Mouse (Mus musculus): Measurements from ENCODE around the gene Olfr713. TPM values are rescaled to one million over a fixed set of nuclear protein-coding genes. Genes with fewer than 3 reads are reported as not detected.

The Olfr713 gene
- not detected for polyA plus RNA-seq (2017; shearing (Covaris generic))

DNA sequence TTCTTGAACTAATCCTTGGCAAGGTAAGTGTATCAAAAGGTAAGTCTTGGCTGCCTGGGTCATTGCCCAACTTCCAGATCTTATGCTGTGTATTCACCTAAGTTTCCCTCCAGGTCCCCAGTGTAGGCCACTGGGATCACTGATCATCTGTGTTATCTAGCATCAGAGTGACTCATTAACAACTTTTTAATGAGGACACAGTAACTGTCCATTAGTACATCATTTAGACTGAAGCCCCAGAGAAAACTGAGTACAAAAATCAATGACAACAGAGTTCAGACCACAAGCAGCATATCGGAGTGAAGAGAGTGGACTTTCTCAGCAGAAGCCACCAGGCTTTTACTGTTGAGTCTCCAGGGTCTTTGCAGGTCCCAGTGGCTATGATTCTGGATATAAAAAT, at the start of gene Olfr713:
Olfr713 (plus strand) TSS at position 301 of the 400 bp plus-strand sequence.

DNA sequence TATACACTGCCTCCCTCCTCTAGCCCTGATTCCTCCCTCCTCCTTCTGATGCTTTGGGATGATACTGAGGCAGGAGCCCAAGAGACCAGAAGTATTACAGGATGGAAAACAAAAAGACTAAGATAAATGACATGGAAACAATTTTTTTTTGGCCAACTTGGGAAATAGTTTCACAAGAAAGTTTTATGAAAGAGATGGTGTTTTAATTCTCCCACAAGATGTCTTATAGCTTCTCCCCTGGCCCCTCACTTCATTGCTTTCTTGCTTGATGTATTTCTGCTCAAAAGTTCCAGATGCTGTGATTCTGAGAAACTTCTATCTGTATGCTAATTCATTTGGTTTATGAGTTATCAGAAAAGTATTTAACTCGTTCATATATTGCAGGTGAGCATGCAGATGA, 25.0 kb upstream of the Olfr713 start, which contains the start of gene Olfr2:
Olfr2 (minus strand) TSS at position 101 of the 400 bp plus-strand sequence.

DNA sequence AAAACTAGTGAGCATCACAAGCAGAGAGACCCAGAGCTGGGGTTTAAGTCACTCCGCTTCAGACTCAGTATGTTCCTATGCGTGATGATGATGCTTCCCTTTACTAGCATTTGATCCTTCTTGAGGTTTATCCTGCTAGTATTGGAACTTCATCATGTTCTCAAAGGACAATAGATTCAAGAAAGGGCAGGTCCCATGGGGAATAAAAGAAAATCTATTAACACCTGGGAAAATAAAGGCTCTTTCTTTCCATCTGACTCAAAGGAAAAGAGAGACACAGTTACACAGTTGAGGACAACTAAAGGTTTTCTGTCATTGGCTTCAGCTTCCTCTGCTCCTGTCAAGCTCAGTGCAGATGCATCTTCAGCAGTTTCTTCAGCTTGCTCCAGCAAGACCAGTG, 39.7 kb downstream of the Olfr713 start, which contains the start of gene Olfr714:
Olfr714 (plus strand) TSS at position 301 of the 400 bp plus-strand sequence.

Other genes with a start within 250 kb of the Olfr713 start
- gene Olfr699, start 238.0 kb upstream of the Olfr713 start, polyA plus RNA-seq (2017; shearing (Covaris generic)): not detected
- gene Olfr700, start 222.3 kb upstream of the Olfr713 start, polyA plus RNA-seq (2017; shearing (Covaris generic)): not detected
- not detected for gene Olfr701, start 217.0 kb upstream of the Olfr713 start, polyA plus RNA-seq (2017; shearing (Covaris generic))
- not detected for gene Olfr702, start 197.3 kb upstream of the Olfr713 start, polyA plus RNA-seq (2017; shearing (Covaris generic))
- gene Olfr703, start 187.8 kb upstream of the Olfr713 start, polyA plus RNA-seq (2017; shearing (Covaris generic)): not detected
- not detected for gene Olfr704, start 168.0 kb upstream of the Olfr713 start, polyA plus RNA-seq (2017; shearing (Covaris generic))
- gene Olfr705, start 154.3 kb upstream of the Olfr713 start, polyA plus RNA-seq (2017; shearing (Covaris generic)): 0.52 TPM
- not detected for gene Olfr706, start 143.0 kb upstream of the Olfr713 start, polyA plus RNA-seq (2017; shearing (Covaris generic))
- not detected for gene Olfr707, start 129.9 kb upstream of the Olfr713 start, polyA plus RNA-seq (2017; shearing (Covaris generic))
- not detected for gene Olfr1532-ps1, start 123.2 kb upstream of the Olfr713 start, polyA plus RNA-seq (2017; shearing (Covaris generic))
- gene Olfr709-ps1, start 99.0 kb upstream of the Olfr713 start, polyA plus RNA-seq (2017; shearing (Covaris generic)): not detected
- not detected for gene Olfr710, start 82.9 kb upstream of the Olfr713 start, polyA plus RNA-seq (2017; shearing (Covaris generic))
- gene Olfr6, start 67.2 kb upstream of the Olfr713 start, polyA plus RNA-seq (2017; shearing (Covaris generic)): not detected
- gene Olfr711, start 55.7 kb upstream of the Olfr713 start, polyA plus RNA-seq (2017; shearing (Covaris generic)): not detected
- not detected for gene Olfr2, start 25.1 kb upstream of the Olfr713 start, polyA plus RNA-seq (2017; shearing (Covaris generic))
- gene Olfr714, start 39.8 kb downstream of the Olfr713 start, polyA plus RNA-seq (2017; shearing (Covaris generic)): not detected
- not detected for gene Olfr17, start 62.0 kb downstream of the Olfr713 start, polyA plus RNA-seq (2017; shearing (Covaris generic))
- 0.12 TPM for gene Olfr715b, start 79.2 kb downstream of the Olfr713 start, polyA plus RNA-seq (2017; shearing (Covaris generic))
- gene Olfr715, start 99.9 kb downstream of the Olfr713 start, polyA plus RNA-seq (2017; shearing (Covaris generic)): 0.07 TPM
- gene Olfr716, start 107.2 kb downstream of the Olfr713 start, polyA plus RNA-seq (2017; shearing (Covaris generic)): not detected
- not detected for gene Nlrp14, start 135.8 kb downstream of the Olfr713 start, polyA plus RNA-seq (2017; shearing (Covaris generic))
- gene Rbmxl2, start 178.3 kb downstream of the Olfr713 start, polyA plus RNA-seq (2017; shearing (Covaris generic)): not detected

Measured in effector memory CD4-positive, alpha-beta T cell, adult 5 months (primary cell).